Mouse (Mus musculus) effector memory CD4-positive, alpha-beta T cell, adult 5 months (primary cell): ENCODE measurements around the gene Serpina3n. TPM values are rescaled to one million over a fixed set of nuclear protein-coding genes. Genes with fewer than 3 reads are reported as not detected.

Experiments
- polyA plus RNA-seq: library from polyadenylated mRNA; unstranded; fragments of 100-300 nt; shearing (Covaris generic); gene quantifications from one replicate; pipeline ENCODE4 v1.2.1, GENCODE M21; 2017

The Serpina3n gene
- not detected for polyA plus RNA-seq

GRCm38 (mm10) chr12:104406454-104406885, at the start of gene Serpina3n:
Serpina3n (plus strand) TSS chr12:104406729.

Other genes starting within 250 kb of the Serpina3n start
- 4.9 TPM for gene Serpina3f, start 192.2 kb upstream of the Serpina3n start, polyA plus RNA-seq
- 38.6 TPM for gene Serpina3g, start 170.5 kb upstream of the Serpina3n start, polyA plus RNA-seq
- not detected for gene Serpina3i, start 143.6 kb upstream of the Serpina3n start, polyA plus RNA-seq
- not detected for gene Serpina3j, start 92.2 kb upstream of the Serpina3n start, polyA plus RNA-seq
- gene Serpina3k, start 68.2 kb upstream of the Serpina3n start, polyA plus RNA-seq: not detected
- not detected for gene Serpina3m, start 68.2 kb upstream of the Serpina3n start, polyA plus RNA-seq
- not detected for gene Gsc, start 66.6 kb downstream of the Serpina3n start, polyA plus RNA-seq